ENCODE assay signal across 23 mouse cellular contexts in genomic region chr13:109891910-109892265, GRCm38 (mm10).
"Had no signal": no experiment of that assay in that cellular context is flagged by ENCODE, and none has a peak within 500 bp of the region (broad histone marks: within the 10 kb centered on the region; RNA-seq: fewer than 3 reads in every experiment).

No protein-coding gene starts in this region.

- DNase-seq: gastrocnemius, adult 2 months; gastrocnemius, postnatal 14 days; gastrocnemius, postnatal 36 days; heart, adult 2 months; heart, postnatal 10 days; heart, postnatal 4 days; kidney, adult 18-20 months; kidney, adult 8-10 months; kidney, postnatal 10 days; kidney, postnatal 25 days; kidney, postnatal 4 days had no signal

- H3K9me3 ChIP-seq: heart, embryonic 12.5 days; hindbrain, embryonic 10.5 days; hindbrain, embryonic 12.5 days; intestine, embryonic 15.5 days; limb, embryonic 10.5 days; limb, embryonic 12.5 days had no signal

- ATAC-seq: hindbrain, embryonic 16.5 days; inflammation-experienced regulatory T-cells, adult 6 months; intestine, embryonic 15.5 days; intestine, postnatal 0 days had no signal

- H3K4me3 ChIP-seq: gastrocnemius, adult 2 months; heart, adult 2 months; heart, embryonic 12.5 days; hindbrain, embryonic 10.5 days; hindbrain, embryonic 12.5 days; intestine, embryonic 15.5 days; layer of hippocampus, adult 2 months; left cerebral cortex, adult 2 months; limb, embryonic 10.5 days; limb, embryonic 12.5 days had no signal

- H3K4me2 ChIP-seq: heart, embryonic 12.5 days; hindbrain, embryonic 12.5 days; hindbrain, embryonic 14.5 days; intestine, embryonic 15.5 days; limb, embryonic 12.5 days had no signal

- H3K27ac ChIP-seq: gastrocnemius, adult 2 months; heart, adult 2 months; hindbrain, embryonic 10.5 days; hindbrain, embryonic 12.5 days; hindbrain, embryonic 14.5 days; intestine, embryonic 15.5 days; layer of hippocampus, adult 2 months; left cerebral cortex, adult 2 months; limb, embryonic 10.5 days; limb, embryonic 12.5 days had no signal

- H3K36me3 ChIP-seq: heart, embryonic 12.5 days; hindbrain, embryonic 10.5 days; hindbrain, embryonic 12.5 days; intestine, embryonic 15.5 days; limb, embryonic 10.5 days; limb, embryonic 12.5 days had no signal

- H3K9ac ChIP-seq: heart, embryonic 12.5 days; hindbrain, embryonic 12.5 days; hindbrain, embryonic 14.5 days; intestine, embryonic 15.5 days; limb, embryonic 12.5 days had no signal

- H3K4me1 ChIP-seq: hindbrain, embryonic 10.5 days; hindbrain, embryonic 12.5 days; intestine, embryonic 15.5 days; limb, embryonic 10.5 days; limb, embryonic 12.5 days had no signal

- H3K27me3 ChIP-seq: heart, embryonic 12.5 days; hindbrain, embryonic 12.5 days; intestine, embryonic 15.5 days; limb, embryonic 12.5 days had no signal
